Mouse (Mus musculus) E14TG2a.4 (cell line): ENCODE measurements around the gene Tmem168.

Source experiments
- H3K27me3 ChIP-seq: 2 replicates; pipeline ENCODE4 v1.6.1; 2014; ENCODE audit warnings: low read length, control low read depth; ENCODE audit not compliant: insufficient read depth
- H3K36me3 ChIP-seq: 2 replicates; pipeline ENCODE4 v1.6.1; 2014; ENCODE audit warnings: low read length, control low read depth; ENCODE audit not compliant: insufficient read depth
- H3K4me1 ChIP-seq: replicated peaks from 2 replicates; pipeline ENCODE4 v1.6.1; 2014; ENCODE audit warnings: low read depth, low read length, control low read depth
- H3K4me3 ChIP-seq: replicated peaks from 2 replicates; pipeline ENCODE4 v1.5.1; 2014; ENCODE audit warnings: mild to moderate bottlenecking, low read length
- H3K9me3 ChIP-seq: 2 replicates; pipeline ENCODE4 v1.6.1; 2014; ENCODE audit warnings: low read length, control low read depth
- CTCF ChIP-seq: conservative IDR thresholded peaks from 2 replicates; pipeline ENCODE4 v1.5.1; 2014; ENCODE audit warnings: low read length
- NANOG ChIP-seq: IDR thresholded peaks from 2 replicates; pipeline ENCODE4 v1.6.1; 2014; ENCODE audit warnings: borderline replicate concordance, low read length, mixed read lengths
- POU5F1 ChIP-seq: IDR thresholded peaks from 2 replicates; pipeline ENCODE4 v1.6.1; 2014; ENCODE audit warnings: low read length, borderline replicate concordance

Tmem168 gene

DNA sequence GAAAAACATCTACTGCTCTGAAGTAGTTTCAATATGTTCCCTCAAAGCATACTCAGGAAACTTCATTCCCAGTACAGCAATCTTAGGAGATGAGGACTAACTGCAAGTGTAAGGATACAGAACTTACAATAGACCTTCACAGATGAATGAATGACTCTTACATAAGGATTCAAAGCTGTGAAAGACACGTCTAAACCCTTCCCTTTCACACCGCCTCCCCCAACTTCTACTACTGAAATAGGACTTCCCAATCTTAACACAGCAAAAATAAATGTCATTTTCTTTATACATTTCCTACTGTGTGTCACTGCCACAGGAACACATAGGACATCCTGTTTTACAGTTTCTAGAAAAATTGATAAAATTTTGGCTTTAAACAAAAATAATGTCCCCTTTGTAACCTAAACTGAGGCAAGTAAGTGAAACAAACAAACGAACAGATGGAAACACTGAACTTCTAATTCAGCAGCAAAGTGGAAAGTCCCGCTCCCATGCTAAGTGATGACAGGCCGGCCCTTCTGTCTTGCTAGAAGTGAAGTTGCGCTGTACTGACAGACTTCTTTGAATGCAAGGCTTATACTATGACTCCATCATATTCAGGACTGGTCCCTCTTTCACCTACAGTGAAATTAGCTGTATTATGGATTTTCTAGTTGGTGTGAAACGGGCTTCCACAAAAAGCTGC is 9.5 kb downstream of the Tmem168 start:
- Histone ChIP-seq H3K4me1 (no peaks in the 10 kb centered on the region), H3K36me3 (peaks cover 30% of the 10 kb centered on the region), H3K9me3 (no peaks in the 10 kb centered on the region), H3K27me3 (no peaks in the 10 kb centered on the region), H3K4me3 (no peak overlapping the region)
- TF ChIP-seq CTCF (no peak), NANOG (no peak), POU5F1 (no peak)

DNA sequence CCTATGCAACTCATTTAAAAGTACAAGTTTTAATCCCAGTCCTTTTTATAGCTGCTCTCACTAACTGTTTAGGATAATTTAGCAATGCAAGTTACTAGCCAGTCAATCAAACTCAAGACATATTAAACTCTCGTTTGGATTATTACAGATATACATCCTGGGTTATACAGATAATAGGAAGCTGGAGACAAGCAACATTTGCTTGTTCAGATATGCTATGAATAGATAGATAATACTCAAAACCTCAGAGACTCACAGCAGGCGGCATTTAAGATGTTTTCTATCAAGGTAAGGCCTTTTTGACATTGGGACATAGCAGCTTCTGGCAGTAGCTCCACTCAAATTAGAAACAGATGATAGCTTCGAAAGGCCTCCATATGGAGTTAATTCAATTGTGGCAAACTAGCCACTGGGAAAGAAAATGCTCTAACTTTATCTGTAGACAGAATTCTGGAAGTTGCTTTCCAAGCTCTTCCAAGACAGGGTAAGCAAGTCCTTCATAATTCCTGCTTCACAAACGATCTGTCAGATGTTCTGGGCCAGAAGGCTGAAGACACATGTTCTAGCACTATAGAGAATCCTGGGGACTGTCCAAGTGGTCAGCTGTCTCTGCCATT is 15.1 kb downstream of the Tmem168 start:
- TF ChIP-seq POU5F1 (no peak), NANOG (no peak), CTCF (no peak)
- Histone ChIP-seq H3K4me3 (no peak overlapping the region), H3K9me3 (no peaks in the 10 kb centered on the region), H3K4me1 (no peaks in the 10 kb centered on the region), H3K27me3 (no peaks in the 10 kb centered on the region), H3K36me3 (peaks cover 47% of the 10 kb centered on the region)

DNA sequence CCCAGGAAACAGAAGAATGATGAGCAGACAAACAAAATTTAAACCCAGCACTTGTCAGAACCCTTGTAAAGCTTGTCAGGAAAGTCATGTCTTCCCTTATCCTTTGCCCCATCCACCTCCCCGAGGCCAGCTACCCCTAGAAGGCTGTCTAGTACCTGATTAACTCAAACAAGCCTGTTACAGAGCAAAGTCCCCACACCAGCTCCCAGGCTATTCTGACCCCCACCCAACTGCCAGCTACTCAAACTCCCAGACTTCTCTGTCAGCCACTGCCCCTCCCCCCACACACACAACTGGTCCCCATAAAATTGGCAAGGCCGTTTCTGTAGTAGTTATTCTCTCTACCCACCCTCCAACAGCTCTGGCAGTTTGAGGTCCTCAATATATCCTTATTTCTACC is 21.3 kb downstream of the Tmem168 start:
- Histone ChIP-seq H3K27me3 (no peaks in the 10 kb centered on the region), H3K36me3 (peaks cover 26% of the 10 kb centered on the region), H3K4me1 (peaks cover 4% of the 10 kb centered on the region), H3K9me3 (no peaks in the 10 kb centered on the region), H3K4me3 (no peak overlapping the region)
- TF ChIP-seq POU5F1 (no peak), NANOG (no peak), CTCF (no peak)

DNA sequence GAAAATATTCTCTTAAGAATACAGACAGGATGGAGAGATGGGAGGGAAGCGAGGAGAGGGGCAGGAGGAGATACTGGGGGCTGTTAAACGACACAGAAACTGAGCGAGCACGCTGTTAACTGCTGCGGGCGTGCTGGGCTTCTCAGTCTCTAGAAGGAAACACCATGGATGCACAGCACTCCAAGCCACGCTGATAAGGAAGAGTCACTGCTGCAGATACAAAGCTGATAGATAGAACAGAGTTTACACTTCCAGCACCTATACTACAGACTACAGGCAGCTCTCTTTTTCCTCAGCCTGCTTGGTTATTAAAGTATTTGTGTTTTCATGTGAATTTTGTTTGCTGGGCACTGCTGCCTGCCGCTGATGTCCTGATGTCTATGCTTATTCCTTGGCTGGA is 21.7 kb downstream of the Tmem168 start:
- H3K27me3 ChIP-seq, result no peaks in the 10 kb centered on the region
- no peaks in the 10 kb centered on the region for H3K9me3 ChIP-seq
- TF ChIP-seq POU5F1 (no peak), CTCF (no peak), NANOG (no peak)
- peaks cover 4% of the 10 kb centered on the region for H3K4me1 ChIP-seq
- no peak overlapping the region for H3K4me3 ChIP-seq
- H3K36me3 ChIP-seq, result peaks cover 22% of the 10 kb centered on the region

DNA sequence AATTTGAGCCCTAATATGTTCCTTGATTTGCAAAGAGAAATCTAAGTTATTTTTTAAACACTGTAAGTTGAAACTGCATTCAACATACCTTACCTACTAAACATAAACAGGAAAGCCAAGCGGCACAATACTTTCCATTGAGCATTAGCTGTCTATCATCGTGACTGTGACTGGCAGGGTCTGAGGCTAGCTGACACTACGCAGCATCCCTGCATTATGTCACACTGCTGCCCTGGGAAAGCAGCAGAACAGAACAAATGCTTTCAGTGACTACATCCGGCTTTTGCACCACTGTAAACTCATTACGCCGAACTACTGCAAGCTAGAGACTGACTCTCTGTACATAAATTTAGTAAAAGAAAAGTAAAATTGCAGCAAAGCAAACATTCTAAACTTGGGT is 23.1 kb downstream of the Tmem168 start:
- H3K4me3 ChIP-seq, result no peak overlapping the region
- no peaks in the 10 kb centered on the region for H3K27me3 ChIP-seq
- H3K9me3 ChIP-seq, result no peaks in the 10 kb centered on the region
- peaks cover 4% of the 10 kb centered on the region for H3K4me1 ChIP-seq
- TF ChIP-seq NANOG (no peak), CTCF (no peak), POU5F1 (no peak)
- peaks cover 10% of the 10 kb centered on the region for H3K36me3 ChIP-seq

DNA sequence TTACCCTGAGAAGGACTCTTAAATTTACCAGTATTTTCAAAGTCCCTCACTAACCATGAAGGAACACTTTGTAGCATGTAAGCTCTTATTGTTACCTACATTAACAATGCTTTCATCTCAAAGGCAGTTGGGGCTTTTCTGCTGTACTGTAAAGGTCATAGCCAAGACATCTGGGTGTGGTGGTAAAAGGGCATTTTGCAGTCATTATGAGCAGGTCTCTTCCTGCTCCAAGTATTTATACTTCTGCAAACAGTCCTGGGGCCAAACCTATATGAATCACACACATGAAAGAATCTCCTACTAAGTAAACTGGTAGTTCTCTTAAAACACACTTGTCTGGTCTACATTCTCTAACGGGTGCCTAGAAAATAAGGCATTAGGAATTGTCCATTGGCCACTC is 25.8 kb downstream of the Tmem168 start:
- H3K27me3 ChIP-seq, result no peaks in the 10 kb centered on the region
- peaks cover 6% of the 10 kb centered on the region; the same call in 1 of the 2 replicates for H3K9me3 ChIP-seq
- H3K36me3 ChIP-seq, result peaks cover 21% of the 10 kb centered on the region
- TF ChIP-seq CTCF, result no peak
- no peak for TF ChIP-seq POU5F1
- TF ChIP-seq NANOG, result no peak
- H3K4me1 ChIP-seq, result peaks cover 4% of the 10 kb centered on the region
- H3K4me3 ChIP-seq, result no peak overlapping the region

DNA sequence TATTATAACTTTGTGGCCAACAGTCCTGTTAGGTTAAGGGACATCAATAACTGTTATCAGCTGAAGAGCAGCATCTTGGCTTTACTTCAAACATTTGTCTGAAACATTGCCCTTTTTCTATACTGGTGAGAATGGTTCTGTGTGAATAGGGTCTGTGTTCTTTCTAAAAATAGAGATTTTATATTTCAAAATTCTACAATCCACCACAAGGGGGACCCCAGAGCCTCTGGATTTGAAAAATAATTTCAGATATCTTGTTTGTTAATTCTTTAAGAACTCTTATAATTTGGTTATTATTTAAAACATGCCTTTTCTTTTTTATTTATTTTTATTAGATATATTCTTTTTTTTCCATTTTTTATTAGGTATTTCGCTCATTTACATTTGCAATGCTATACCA is 42.2 kb downstream of the Tmem168 start:
- Histone ChIP-seq H3K4me3 (no peak overlapping the region), H3K27me3 (no peaks in the 10 kb centered on the region), H3K9me3 (no peaks in the 10 kb centered on the region), H3K4me1 (no peaks in the 10 kb centered on the region), H3K36me3 (no peaks in the 10 kb centered on the region)
- TF ChIP-seq NANOG (no peak), CTCF (peak; percentile 24; the same call in 1 of the 2 replicates), POU5F1 (no peak)

DNA sequence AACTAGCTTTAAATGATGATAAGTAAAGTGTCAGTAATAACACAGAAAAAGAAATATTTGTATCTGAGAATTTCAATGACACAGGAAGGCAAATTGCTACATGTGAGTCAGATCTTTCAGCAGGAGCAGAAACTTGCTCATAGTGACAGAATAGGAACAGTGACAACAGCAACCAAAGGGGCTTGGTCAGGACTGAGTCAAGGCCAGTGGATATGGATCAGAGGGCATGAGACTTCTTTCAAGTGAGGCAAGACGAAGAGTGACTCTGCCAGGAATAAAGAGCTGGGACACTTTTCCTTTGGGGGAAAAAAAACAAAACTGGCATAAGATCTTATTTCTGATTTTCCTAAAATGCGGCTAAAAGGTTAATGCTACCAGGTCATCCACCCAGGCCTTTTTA is 52.6 kb downstream of the Tmem168 start:
- Histone ChIP-seq H3K9me3 (no peaks in the 10 kb centered on the region), H3K36me3 (no peaks in the 10 kb centered on the region), H3K27me3 (no peaks in the 10 kb centered on the region), H3K4me1 (no peaks in the 10 kb centered on the region), H3K4me3 (no peak overlapping the region)
- no peak for TF ChIP-seq CTCF
- no peak for TF ChIP-seq NANOG

DNA sequence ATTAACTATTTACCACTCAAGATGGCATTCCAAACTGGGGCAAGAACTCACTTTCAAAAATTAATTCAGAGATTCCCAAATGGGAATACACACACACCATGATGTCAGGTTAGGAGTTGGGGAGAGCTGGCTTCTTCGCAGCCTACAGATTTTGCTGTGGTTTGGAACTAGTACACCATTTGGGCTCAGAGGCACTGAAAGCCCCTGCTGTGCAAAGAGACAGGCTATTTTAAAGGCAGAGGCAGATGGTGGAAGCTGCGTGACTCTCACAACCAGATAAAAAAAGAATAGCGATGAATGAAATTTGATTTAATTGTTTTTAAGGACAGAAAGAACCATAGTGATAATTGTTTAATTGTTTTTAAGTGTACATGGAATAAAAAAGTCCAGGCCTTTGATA is 66.1 kb downstream of the Tmem168 start:
- H3K36me3 ChIP-seq, result no peaks in the 10 kb centered on the region

More for the DNA sequence above, 66.1 kb downstream of the Tmem168 start:
- Histone ChIP-seq H3K27me3 (no peaks in the 10 kb centered on the region), H3K4me3 (no peak overlapping the region), H3K4me1 (no peaks in the 10 kb centered on the region), H3K9me3 (peaks cover 23% of the 10 kb centered on the region; the same call in 1 of the 2 replicates)
- TF ChIP-seq POU5F1 (no peak), CTCF (no peak), NANOG (no peak)
